Mouse (Mus musculus) kidney, postnatal 10 days (tissue): ENCODE data around the gene Tlnrd1.

Experiments used
- DNase-seq: peaks from one replicate; pipeline ENCODE4 v3.0.0; 2021; ENCODE audit warnings: mixed read lengths

Tlnrd1 gene

GRCm38 (mm10) chr7:83840076-83840475, 44.0 kb downstream of the Tlnrd1 start:
- DNase-seq: no peak

GRCm38 (mm10) chr7:83838525-83839224, 45.4 kb downstream of the Tlnrd1 start:
- no peak for DNase-seq
